Mouse (Mus musculus) heart, adult 2 months (tissue): Measurements from ENCODE around the gene Tulp4.

Experiments used
- CTCF ChIP-seq: fragments of 200-600 bp; IDR thresholded peaks from 2 replicates; pipeline ENCODE4 v1.8.1; 2022; ENCODE audit warnings: antibody characterized with exemption, mild to moderate bottlenecking, moderate library complexity
- POLR2A ChIP-seq: fragments of 200-500 bp; IDR thresholded peaks from 2 replicates; pipeline ENCODE4 v1.6.1; 2011; ENCODE audit warnings: mild to moderate bottlenecking, low read depth, low read length, control low read depth; ENCODE audit not compliant: insufficient read depth

DNA sequence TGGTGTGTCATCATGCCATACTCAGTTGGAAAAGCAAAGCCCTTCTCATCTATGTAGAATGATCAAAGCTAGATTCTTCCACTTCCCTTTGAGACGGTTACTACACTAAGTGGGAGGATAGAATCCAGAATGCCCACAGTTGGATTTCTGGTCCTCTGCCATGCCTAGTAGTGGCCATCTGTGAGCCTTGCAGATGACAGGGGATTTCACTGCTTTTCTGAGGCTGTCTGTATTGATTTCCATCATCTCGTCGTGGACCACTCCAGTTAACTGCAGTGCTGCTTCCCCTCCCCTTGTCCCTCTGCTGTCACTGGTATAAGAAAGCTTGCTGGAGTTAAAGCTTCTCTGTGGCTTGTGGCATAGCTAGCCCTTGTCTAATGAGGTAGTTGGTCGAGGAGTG is 23.1 kb downstream of the Tulp4 start:
- TF ChIP-seq POLR2A: no peak
- no peak for TF ChIP-seq CTCF
